Mouse (Mus musculus) spleen, adult 2 months (tissue): ENCODE results near the gene Pbx4. TPM values are rescaled to one million over a fixed set of nuclear protein-coding genes. Genes with fewer than 3 reads are reported as not detected.

ENCODE experiments used
- DNase-seq, 2 experiments: peaks; one replicate each; pipeline versions ENCODE4 v3.0.0 to v3.0.0-alpha.2; 2012 to 2021; ENCODE audit warnings: low spot score in 2 of 2, low read depth in 1 of 2
- H3K27ac ChIP-seq: fragments of 200-500 bp; 2 replicates; pipeline ENCODE4 v1.5.1; 2012; ENCODE audit warnings: low read length, inconsistent platforms; ENCODE audit not compliant: insufficient read depth
- H3K27me3 ChIP-seq: fragments of 200-500 bp; 2 replicates; pipeline ENCODE4 v1.6.1; 2012; ENCODE audit warnings: mild to moderate bottlenecking, moderate library complexity, low read length, inconsistent platforms; ENCODE audit not compliant: control insufficient read depth, insufficient read depth
- H3K36me3 ChIP-seq: fragments of 200-500 bp; 2 replicates; pipeline ENCODE4 v1.6.1; 2012; ENCODE audit warnings: mild to moderate bottlenecking, low read length, inconsistent platforms; ENCODE audit not compliant: control insufficient read depth, insufficient read depth
- H3K4me1 ChIP-seq: fragments of 200-500 bp; 2 replicates; pipeline ENCODE4 v1.6.1; 2011; ENCODE audit warnings: inconsistent platforms; ENCODE audit not compliant: control insufficient read depth, insufficient read depth, insufficient read length
- H3K4me3 ChIP-seq: fragments of 200-500 bp; 2 replicates; pipeline ENCODE4 v1.5.1; 2011; ENCODE audit warnings: mild to moderate bottlenecking, inconsistent platforms; ENCODE audit not compliant: insufficient read depth, insufficient read length; ENCODE audit errors: extremely low read depth
- CTCF ChIP-seq: fragments of 200-500 bp; IDR thresholded peaks from 2 replicates; pipeline ENCODE4 v1.5.1; 2011; ENCODE audit warnings: mild to moderate bottlenecking, inconsistent platforms; ENCODE audit not compliant: insufficient read depth, insufficient read length, insufficient replicate concordance; ENCODE audit errors: extremely low read depth
- POLR2A ChIP-seq: fragments of 200-500 bp; IDR thresholded peaks from 2 replicates; pipeline ENCODE4 v1.6.1; 2011; ENCODE audit warnings: low read depth, low read length, inconsistent platforms
- WGBS: fragments of 180-500 bp; shearing (Covaris S2); methylation state at CpG from one replicate; pipeline ENCODE4 v1.1.7; 2018; 5-methylcytosine and 5-hydroxymethylcytosine counted together
- polyA plus RNA-seq: library from polyadenylated mRNA; depleted of rRNA; stranded (reverse); fragments of >200 nt; gene quantifications from 2 replicates; pipeline ENCODE4 v1.2.3, GENCODE M21; 2012; rRNA removed

Gene Pbx4
- polyA plus RNA-seq, 1 experiment: 10.7 TPM

GRCm38 (mm10) chr8:69915748-69916147, 83.5 kb downstream of the Pbx4 start:
- peaks cover 7% of the 10 kb centered on the region for H3K4me1 ChIP-seq
- peaks cover 50% of the 10 kb centered on the region for H3K36me3 ChIP-seq
- TF ChIP-seq CTCF (no peak), POLR2A (no peak)
- no peak for DNase-seq
- H3K27me3 ChIP-seq: no peaks in the 10 kb centered on the region
- H3K27ac ChIP-seq: no peak overlapping the region
- WGBS: 89% methylated on average over 5 of the region's 5 CpGs
- no peak overlapping the region for H3K4me3 ChIP-seq

- no peaks in the 10 kb centered on the region for H3K27me3 ChIP-seq
- H3K36me3 ChIP-seq: peaks cover 27% of the 10 kb centered on the region
- DNase-seq: no peak
- H3K27ac ChIP-seq: no peak overlapping the region
- no peak overlapping the region for H3K4me3 ChIP-seq
- no peak for TF ChIP-seq CTCF
- TF ChIP-seq POLR2A: no peak
- H3K4me1 ChIP-seq: peaks cover 14% of the 10 kb centered on the region
Observed at GRCm38 (mm10) chr8:69918506-69918905, 86.2 kb downstream of the Pbx4 start.

- Histone ChIP-seq H3K27me3 (no peaks in the 10 kb centered on the region), H3K4me1 (peaks cover 14% of the 10 kb centered on the region), H3K4me3 (no peak overlapping the region), H3K36me3 (peaks cover 24% of the 10 kb centered on the region), H3K27ac (peak overlapping the region; percentile 43; the same call in 1 of the 2 replicates)
- DNase-seq: peak; percentile 73 to 87
- WGBS: 33% methylated on average over 1 of the region's 1 CpGs
- TF ChIP-seq POLR2A (no peak), CTCF (peak; percentile 73; the same call in 1 of the 2 replicates)
Observed at GRCm38 (mm10) chr8:69919010-69919409, 86.7 kb downstream of the Pbx4 start.

- Histone ChIP-seq H3K4me3 (peak overlapping the region; percentile 17; the same call in 1 of the 2 replicates), H3K36me3 (peaks cover 19% of the 10 kb centered on the region), H3K27me3 (no peaks in the 10 kb centered on the region), H3K27ac (peak overlapping the region; percentile 77), H3K4me1 (peaks cover 14% of the 10 kb centered on the region)
- TF ChIP-seq POLR2A: no peak
- no peak for TF ChIP-seq CTCF
- DNase-seq: peak; percentile 86 to 97
- WGBS: 38% methylated on average over 11 of the region's 11 CpGs
Observed at GRCm38 (mm10) chr8:69919876-69920662, 87.8 kb downstream of the Pbx4 start.

GRCm38 (mm10) chr8:69921141-69921540, 88.8 kb downstream of the Pbx4 start:
- H3K27ac ChIP-seq: peak overlapping the region; percentile 77; the same call in 1 of the 2 replicates
- no peak for DNase-seq
- TF ChIP-seq POLR2A (no peak), CTCF (no peak)
- no peak overlapping the region for H3K4me3 ChIP-seq
- peaks cover 11% of the 10 kb centered on the region for H3K36me3 ChIP-seq
- 88% methylated on average over 2 of the region's 2 CpGs for WGBS
- peaks cover 14% of the 10 kb centered on the region for H3K4me1 ChIP-seq
- no peaks in the 10 kb centered on the region for H3K27me3 ChIP-seq

Other genes with a start within 250 kb of the Pbx4 start
- 3.3 and 4.0 TPM in 2 replicates for gene Zfp868, start 206.9 kb upstream of the Pbx4 start, polyA plus RNA-seq
- 0.14 and 0.20 TPM in 2 replicates for gene Zfp964, start 178.0 kb upstream of the Pbx4 start, polyA plus RNA-seq
- 2.3 TPM in 2 replicates for gene Zfp869, start 121.8 kb upstream of the Pbx4 start, polyA plus RNA-seq
- gene Zfp963, start 82.5 kb upstream of the Pbx4 start, polyA plus RNA-seq: 1.1 and 1.3 TPM in 2 replicates
- 0.32 and 0.97 TPM in 2 replicates for gene Gm20422, start 57.6 kb upstream of the Pbx4 start, polyA plus RNA-seq
- gene Atp13a1, start 41.3 kb upstream of the Pbx4 start, polyA plus RNA-seq: 83.2 and 114 TPM in 2 replicates
- 8.8 and 9.0 TPM in 2 replicates for gene Zfp866, start 41.3 kb upstream of the Pbx4 start, polyA plus RNA-seq
- gene Gmip, start 23.8 kb upstream of the Pbx4 start, polyA plus RNA-seq: 210 and 212 TPM in 2 replicates
- 6.6 and 8.9 TPM in 2 replicates for gene Lpar2, start 10.1 kb upstream of the Pbx4 start, polyA plus RNA-seq
- gene Cilp2, start 55.2 kb downstream of the Pbx4 start, polyA plus RNA-seq: 0.11 and 0.34 TPM in 2 replicates
- 1.0 TPM in 2 replicates for gene Tssk6, start 69.7 kb downstream of the Pbx4 start, polyA plus RNA-seq
- 53.8 and 76.3 TPM in 2 replicates for gene Ndufa13, start 70.1 kb downstream of the Pbx4 start, polyA plus RNA-seq
- 1.5 and 1.9 TPM in 2 replicates for gene Yjefn3, start 70.2 kb downstream of the Pbx4 start, polyA plus RNA-seq
- gene Gatad2a, start 163.9 kb downstream of the Pbx4 start, polyA plus RNA-seq: 45.8 and 64.6 TPM in 2 replicates
- gene Mau2, start 210.2 kb downstream of the Pbx4 start, polyA plus RNA-seq: 83.3 and 108 TPM in 2 replicates
- 8.9 and 9.4 TPM in 2 replicates for gene Sugp1, start 210.3 kb downstream of the Pbx4 start, polyA plus RNA-seq
- 2.0 and 2.3 TPM in 2 replicates for gene Tm6sf2, start 240.4 kb downstream of the Pbx4 start, polyA plus RNA-seq